Mouse (Mus musculus) hindbrain, postnatal 0 days (tissue): ENCODE measurements around the gene Hoxa1. TPM values are rescaled to one million over a fixed set of nuclear protein-coding genes. Genes with fewer than 3 reads are reported as not detected.

Experiments used
- ATAC-seq: fragments of 200-750 bp; cut with Nextera tagmentation; 2 replicates; pipeline ENCODE4 v1.8.0; 2017; ENCODE audit warnings: mild to moderate bottlenecking, moderate TSS enrichment, moderate library complexity
- DNase-seq: peaks from one replicate; pipeline ENCODE4 v3.0.0-alpha.2; 2015; ENCODE audit warnings: low spot score
- H3K27ac ChIP-seq: fragments of 300-500 bp; sonication (generic); 2 replicates; pipeline ENCODE4 v1.5.1; 2014; ENCODE audit warnings: mild to moderate bottlenecking
- H3K27me3 ChIP-seq: fragments of 300-500 bp; sonication (generic); 2 replicates; pipeline ENCODE4 v1.6.1; 2014; ENCODE audit warnings: low read length, mixed read lengths; ENCODE audit not compliant: insufficient read depth
- H3K36me3 ChIP-seq: fragments of 300-500 bp; sonication (generic); 2 replicates; pipeline ENCODE4 v1.6.1; 2014; ENCODE audit warnings: low read length, mixed read lengths; ENCODE audit not compliant: insufficient read depth
- H3K4me1 ChIP-seq: fragments of 300-500 bp; sonication (generic); 2 replicates; pipeline ENCODE4 v1.6.1; 2014; ENCODE audit warnings: antibody characterized with exemption, low read length, mixed read lengths; ENCODE audit not compliant: insufficient read depth
- H3K4me2 ChIP-seq: fragments of 300-500 bp; sonication (generic); 2 replicates; pipeline ENCODE4 v1.6.1; 2014; ENCODE audit warnings: low read depth, mild to moderate bottlenecking, low read length, moderate library complexity, mixed read lengths
- H3K4me3 ChIP-seq: fragments of 300-500 bp; sonication (generic); 2 replicates; pipeline ENCODE4 v1.5.1; 2014; ENCODE audit warnings: low read length
- H3K9ac ChIP-seq: fragments of 300-500 bp; sonication (generic); replicated peaks from 2 replicates; pipeline ENCODE4 v1.6.1; 2014; ENCODE audit warnings: mild to moderate bottlenecking, low read length, moderate library complexity, mixed read lengths
- H3K9me3 ChIP-seq: fragments of 300-500 bp; sonication (generic); 2 replicates; pipeline ENCODE4 v1.6.1; 2016; ENCODE audit warnings: low read length, mixed read lengths
- CTCF ChIP-seq: IDR thresholded peaks from 2 replicates; pipeline ENCODE4 v1.5.1; 2016; ENCODE audit warnings: antibody characterized with exemption, control low read depth, low read depth
- WGBS: fragments of 180-500 bp; shearing (Covaris S2); extraction: QIAGEN DNeasy Blood & Tissue Kit; methylation state at CpG from one replicate; pipeline ENCODE4 v1.1.7; 2014; 5-methylcytosine and 5-hydroxymethylcytosine counted together
- polyA plus RNA-seq: library from polyadenylated mRNA; unstranded; fragments of >200 nt; fragmentation: Nextera tagmentation; extraction: Ambion mirVana; gene quantifications from 2 replicates; pipeline ENCODE4 v1.2.1, GENCODE M21; 2015
- total RNA-seq: library from RNA; depleted of rRNA; stranded (reverse); fragments of >200 nt; gene quantifications from 2 replicates; pipeline ENCODE4 v1.2.3, GENCODE M21; 2014

Hoxa1 gene
- total and polyA plus RNA-seq, 2 experiments from 2014 or later: 1.1 to 3.7 TPM

- no peak for ATAC-seq
- no peak for DNase-seq
- Histone ChIP-seq H3K9me3 (no peaks in the 10 kb centered on the region), H3K4me1 (no peaks in the 10 kb centered on the region), H3K4me2 (peak overlapping the region; percentile 58), H3K27ac (peak overlapping the region; percentile 92), H3K27me3 (peaks cover 77% of the 10 kb centered on the region), H3K36me3 (no peaks in the 10 kb centered on the region), H3K4me3 (peak overlapping the region; percentile 41), H3K9ac (peak overlapping the region; percentile 60)
- WGBS: 1% methylated on average over 4 of the region's 4 CpGs
- TF ChIP-seq CTCF: no peak
These were observed 21.0 kb upstream of the Hoxa1 start for GRCm38 (mm10) chr6:52178918-52179665.

- H3K27ac ChIP-seq: peak overlapping the region; percentile 92
- H3K4me2 ChIP-seq: peak overlapping the region; percentile 58
- ATAC-seq: no peak
- TF ChIP-seq CTCF: no peak
- H3K36me3 ChIP-seq: no peaks in the 10 kb centered on the region
- H3K9ac ChIP-seq: peak overlapping the region; percentile 60
- no peaks in the 10 kb centered on the region for H3K4me1 ChIP-seq
- peaks cover 74% of the 10 kb centered on the region for H3K27me3 ChIP-seq
- DNase-seq: no peak
- no peaks in the 10 kb centered on the region for H3K9me3 ChIP-seq
- WGBS: 1% methylated on average over 9 of the region's 9 CpGs
- peak overlapping the region; percentile 41 for H3K4me3 ChIP-seq
These were observed 19.7 kb upstream of the Hoxa1 start for GRCm38 (mm10) chr6:52177806-52178205.

- no peaks in the 10 kb centered on the region for H3K4me1 ChIP-seq
- no peak for TF ChIP-seq CTCF
- peak within 1 kb of the TSS; percentile 92 for H3K27ac ChIP-seq
- peaks cover 68% of the 10 kb centered on the region for H3K27me3 ChIP-seq
- peak within 1 kb of the TSS; percentile 60 for H3K9ac ChIP-seq
- no peaks in the 10 kb centered on the region for H3K9me3 ChIP-seq
- peak; percentile 52 for DNase-seq
- peak within 1 kb of the TSS; percentile 41 for H3K4me3 ChIP-seq
- H3K36me3 ChIP-seq: no peaks in the 10 kb centered on the region
- peak within 1 kb of the TSS; percentile 58 for H3K4me2 ChIP-seq
- ATAC-seq: no peak
- WGBS: 2% methylated on average over 36 of the region's 36 CpGs
These were observed 19.1 kb upstream of the Hoxa1 start, which contains the start of gene 5730596B20Rik for GRCm38 (mm10) chr6:52177061-52177735. Gene 5730596B20Rik (plus strand): TSS chr6:52177498.

GRCm38 (mm10) chr6:52176391-52176790 lies 18.3 kb upstream of the Hoxa1 start:
- H3K9ac ChIP-seq: peak overlapping the region; percentile 60
- H3K36me3 ChIP-seq: no peaks in the 10 kb centered on the region
- H3K4me3 ChIP-seq: peak overlapping the region; percentile 41
- no peak for TF ChIP-seq CTCF
- no peaks in the 10 kb centered on the region for H3K4me1 ChIP-seq
- 4% methylated on average over 6 of the region's 6 CpGs for WGBS
- DNase-seq (no peak), ATAC-seq (no peak)
- H3K4me2 ChIP-seq: peak overlapping the region; percentile 58
- peaks cover 63% of the 10 kb centered on the region for H3K27me3 ChIP-seq
- no peaks in the 10 kb centered on the region for H3K9me3 ChIP-seq
- H3K27ac ChIP-seq: peak overlapping the region; percentile 92

GRCm38 (mm10) chr6:52175864-52176263 lies 17.7 kb upstream of the Hoxa1 start:
- peak overlapping the region; percentile 41 for H3K4me3 ChIP-seq
- 0% methylated on average over 12 of the region's 35 CpGs for WGBS
- no peaks in the 10 kb centered on the region for H3K9me3 ChIP-seq
- ATAC-seq (peak; percentile 42; the same call in 1 of the 2 replicates), DNase-seq (peak; percentile 73)
- peak overlapping the region; percentile 58 for H3K4me2 ChIP-seq
- H3K4me1 ChIP-seq: no peaks in the 10 kb centered on the region
- no peaks in the 10 kb centered on the region for H3K36me3 ChIP-seq
- peak overlapping the region; percentile 60 for H3K9ac ChIP-seq
- peaks cover 63% of the 10 kb centered on the region for H3K27me3 ChIP-seq
- H3K27ac ChIP-seq: peak overlapping the region; percentile 92
- TF ChIP-seq CTCF: no peak

GRCm38 (mm10) chr6:52174968-52175751 lies 17.0 kb upstream of the Hoxa1 start:
- TF ChIP-seq CTCF: no peak
- H3K4me2 ChIP-seq: peak overlapping the region; percentile 58
- no peaks in the 10 kb centered on the region for H3K36me3 ChIP-seq
- WGBS: 1% methylated on average over 40 of the region's 41 CpGs
- peak overlapping the region; percentile 60 for H3K9ac ChIP-seq
- peaks cover 63% of the 10 kb centered on the region for H3K27me3 ChIP-seq
- peak; percentile 49 for DNase-seq
- peak overlapping the region; percentile 92 for H3K27ac ChIP-seq
- peaks cover 6% of the 10 kb centered on the region; the same call in 1 of the 2 replicates for H3K4me1 ChIP-seq
- no peaks in the 10 kb centered on the region for H3K9me3 ChIP-seq
- ATAC-seq: peak; percentile 8; the same call in 1 of the 2 replicates
- peak overlapping the region; percentile 41 for H3K4me3 ChIP-seq
